Mouse (Mus musculus) MEL (cell line): ENCODE measurements around the gene Fuom.

Experiments used
- CHD1 ChIP-seq: IDR thresholded peaks from 2 replicates; pipeline ENCODE4 v1.6.1; 2012; ENCODE audit warnings: low read depth, mild to moderate bottlenecking, inconsistent platforms, low read length, improper control_type of control experiment
- CHD2 ChIP-seq: IDR thresholded peaks from 2 replicates; pipeline ENCODE4 v1.6.1; 2011; ENCODE audit warnings: low read length, improper control_type of control experiment
- CTCF ChIP-seq, 3 experiments: IDR thresholded peaks in 2 of 3; conservative IDR thresholded peaks in 1 of 3; 2 replicates each; pipeline ENCODE4 v1.5.1; 2011 to 2012; ENCODE audit warnings: low read length in 3 of 3, low read depth in 2 of 3, mild to moderate bottlenecking in 2 of 3, improper control_type of control experiment in 1 of 3, inconsistent platforms in 1 of 3, mixed read lengths in 1 of 3, moderate library complexity in 1 of 3; ENCODE audit not compliant: control insufficient read depth in 1 of 3, insufficient read depth in 1 of 3, poor library complexity in 1 of 3, severe bottlenecking in 1 of 3
- EP300 ChIP-seq, 2 experiments: IDR thresholded peaks; 2 replicates each; pipeline ENCODE4 v1.6.1; 2011; ENCODE audit warnings: improper control_type of control experiment in 2 of 2, low read length in 2 of 2, low read depth in 1 of 2, mild to moderate bottlenecking in 1 of 2
- MAZ ChIP-seq: IDR thresholded peaks from 2 replicates; pipeline ENCODE4 v1.6.1; 2012; ENCODE audit warnings: low read depth, mild to moderate bottlenecking, inconsistent platforms, low read length, improper control_type of control experiment
- POLR2A ChIP-seq, 2 experiments: IDR thresholded peaks; 2 replicates each; pipeline ENCODE4 v1.6.1; 2011 to 2012; ENCODE audit warnings: low read length in 2 of 2, mild to moderate bottlenecking in 2 of 2, control low read depth in 1 of 2, improper control_type of control experiment in 1 of 2, low read depth in 1 of 2, moderate library complexity in 1 of 2; ENCODE audit not compliant: control insufficient read depth in 1 of 2, insufficient read depth in 1 of 2, poor library complexity in 1 of 2
- TAL1 ChIP-seq: IDR thresholded peaks from 2 replicates; pipeline ENCODE4 v1.6.1; 2012; ENCODE audit warnings: mild to moderate bottlenecking, inconsistent platforms, low read length, moderate library complexity, mixed read lengths

- no peak for TF ChIP-seq EP300 (IDR thresholded peaks at IDR 0.05; ENCODE audit: low read depth in 1 of 2, low read length in 2 of 2)
- no peak for TF ChIP-seq CTCF (IDR thresholded peaks at IDR 0.05 in 2 of 3, conservative IDR thresholded peaks at IDR 0.05 in 1 of 3; ENCODE audit: control insufficient read depth in 1 of 3, insufficient read depth in 1 of 3, low read depth in 2 of 3, low read length in 3 of 3, poor library complexity in 1 of 3, severe bottlenecking in 1 of 3)
- TF ChIP-seq CHD1, result no peak
- no peak for TF ChIP-seq TAL1
- no peak for TF ChIP-seq MAZ
- TF ChIP-seq CHD2, result no peak
- no peak for TF ChIP-seq POLR2A (IDR thresholded peaks at IDR 0.05; ENCODE audit: control insufficient read depth in 1 of 2, insufficient read depth in 1 of 2, low read depth in 1 of 2, low read length in 2 of 2, poor library complexity in 1 of 2)
Observed at GRCm38 (mm10) chr7:140067397-140067796, 34.8 kb downstream of the Fuom start.
